Mouse (Mus musculus) heart, adult 2 months (tissue): Measurements from ENCODE around the gene Hyal3. TPM values are rescaled to one million over a fixed set of nuclear protein-coding genes. Genes with fewer than 3 reads are reported as not detected.

Source experiments
- DNase-seq, 2 experiments: peaks; one replicate each; pipeline ENCODE4 v3.0.0; 2021
- H3K27ac ChIP-seq: fragments of 200-600 bp; 2 replicates; pipeline ENCODE4 v1.8.1; 2022
- H3K27me3 ChIP-seq: fragments of 200-500 bp; 2 replicates; pipeline ENCODE4 v1.6.1; 2012; ENCODE audit warnings: mild to moderate bottlenecking, low read length, inconsistent platforms, mixed read lengths; ENCODE audit not compliant: control insufficient read depth, insufficient read depth
- H3K36me3 ChIP-seq: fragments of 200-500 bp; 2 replicates; pipeline ENCODE4 v1.6.1; 2012; ENCODE audit warnings: low read length, inconsistent platforms; ENCODE audit not compliant: control insufficient read depth, insufficient read depth
- H3K4me1 ChIP-seq: fragments of 200-500 bp; 2 replicates; pipeline ENCODE4 v1.6.1; 2011; ENCODE audit warnings: low read length; ENCODE audit not compliant: control insufficient read depth, insufficient read depth
- H3K4me3 ChIP-seq: fragments of 200-600 bp; 2 replicates; pipeline ENCODE4 v1.8.1; 2022
- H3K79me2 ChIP-seq: fragments of 200-500 bp; replicated peaks from 2 replicates; pipeline ENCODE4 v1.6.1; 2012; ENCODE audit warnings: mild to moderate bottlenecking, inconsistent platforms, low read length, moderate library complexity, mixed read lengths; ENCODE audit not compliant: control insufficient read depth, insufficient read depth
- H3K9ac ChIP-seq: fragments of 200-500 bp; 2 replicates; pipeline ENCODE4 v1.6.1; 2012; ENCODE audit warnings: low read depth, mild to moderate bottlenecking, control low read depth, inconsistent platforms, low read length, mixed read lengths
- CTCF ChIP-seq: fragments of 200-600 bp; IDR thresholded peaks from 2 replicates; pipeline ENCODE4 v1.8.1; 2022; ENCODE audit warnings: antibody characterized with exemption, mild to moderate bottlenecking, moderate library complexity
- EP300 ChIP-seq: fragments of 200-500 bp; IDR thresholded peaks from 2 replicates; pipeline ENCODE4 v1.6.1; 2011; ENCODE audit warnings: low read depth, low read length, control low read depth; ENCODE audit not compliant: insufficient read depth
- POLR2A ChIP-seq: fragments of 200-500 bp; IDR thresholded peaks from 2 replicates; pipeline ENCODE4 v1.6.1; 2011; ENCODE audit warnings: mild to moderate bottlenecking, low read depth, low read length, control low read depth; ENCODE audit not compliant: insufficient read depth
- WGBS: fragments of 180-500 bp; shearing (Covaris S2); methylation state at CpG from one replicate; pipeline ENCODE4 v1.1.7; 2018; 5-methylcytosine and 5-hydroxymethylcytosine counted together
- intact Hi-C: fragments of 180-260 bp; cut with DNase I; formaldehyde crosslinking; loops from one replicate; pipeline ENCODE4 v1.15.1; 2025
- polyA plus RNA-seq: library from polyadenylated mRNA; depleted of rRNA; stranded (reverse); fragments of >200 nt; gene quantifications from 2 replicates; pipeline ENCODE4 v1.2.3, GENCODE M21; 2012
- total RNA-seq, 2 experiments: library from RNA; stranded (reverse); gene quantifications; 2 replicates each; pipeline ENCODE4 v1.2.3; 2021

Gene Hyal3
- total and polyA plus RNA-seq, 3 experiments: 0.29 to 0.34 (median 0.31) TPM

DNA sequence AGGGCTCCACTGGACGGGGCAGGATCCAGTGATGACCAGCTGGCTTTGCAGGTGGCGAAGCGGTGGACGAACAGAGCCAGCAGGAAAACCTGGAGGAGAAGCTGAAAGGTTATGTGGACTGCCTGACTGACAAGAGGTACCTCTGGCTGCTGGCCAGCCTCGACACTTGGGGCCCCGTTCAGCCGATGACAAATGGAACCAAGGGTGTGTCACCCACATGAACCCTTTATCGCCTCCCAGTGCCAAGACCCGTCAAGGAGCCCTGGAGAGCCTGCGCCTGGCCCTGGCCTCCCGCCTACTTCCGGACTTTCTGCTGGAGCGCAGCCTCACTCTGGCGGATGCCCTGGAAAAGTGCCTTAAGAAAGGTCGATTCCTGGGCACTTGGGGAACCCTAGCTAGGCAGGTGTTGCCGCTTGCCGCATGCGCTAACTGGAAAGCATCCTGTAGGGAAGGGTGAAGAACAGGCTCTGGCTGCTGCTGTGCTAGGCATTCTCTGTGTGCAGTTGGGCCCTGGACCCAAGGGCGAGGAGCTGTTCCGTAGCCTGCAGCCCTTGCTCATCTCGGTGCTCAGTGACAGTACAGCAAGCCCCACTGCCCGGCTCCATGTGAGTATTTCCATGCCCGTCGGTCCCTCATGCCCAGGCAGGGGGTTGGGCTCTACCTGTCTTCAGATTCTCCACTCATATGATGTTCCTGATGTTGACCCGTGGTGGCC, 9.6 kb downstream of the Hyal3 start:
- Histone ChIP-seq H3K4me3 (no peak overlapping the region), H3K4me1 (peaks cover 2% of the 10 kb centered on the region; the same call in 1 of the 2 replicates), H3K9ac (no peak overlapping the region), H3K79me2 (no peaks in the 10 kb centered on the region), H3K36me3 (no peaks in the 10 kb centered on the region), H3K27ac (peak overlapping the region; percentile 48; the same call in 1 of the 2 replicates), H3K27me3 (no peaks in the 10 kb centered on the region)
- WGBS: 64% methylated on average over 25 of the region's 25 CpGs
- peak in 1 of 2 experiments; percentile 72 for DNase-seq
- intact Hi-C loops: no loop called here
- TF ChIP-seq POLR2A (no peak), EP300 (no peak), CTCF (no peak)

- Histone ChIP-seq H3K4me1 (peaks cover 2% of the 10 kb centered on the region; the same call in 1 of the 2 replicates), H3K79me2 (no peaks in the 10 kb centered on the region), H3K27ac (no peak overlapping the region; the same call in 1 of the 2 replicates), H3K9ac (no peak overlapping the region), H3K4me3 (no peak overlapping the region), H3K27me3 (no peaks in the 10 kb centered on the region), H3K36me3 (no peaks in the 10 kb centered on the region)
- TF ChIP-seq EP300: no peak
- TF ChIP-seq POLR2A: no peak
- no peak for TF ChIP-seq CTCF
- 78% methylated on average over 6 of the region's 6 CpGs for WGBS
- DNase-seq: no peak
- intact Hi-C loops: no loop called here
These were observed 10.1 kb downstream of the Hyal3 start for GRCm38 (mm10) chr9:107590773-107591060.

- 0 out of 2 replicates have a peak, but pooled peaks have one; percentile 7 for TF ChIP-seq POLR2A
- TF ChIP-seq CTCF: no peak
- WGBS: 61% methylated on average over 11 of the region's 11 CpGs
- intact Hi-C loops: no loop called here
- Histone ChIP-seq H3K4me1 (peaks cover 9% of the 10 kb centered on the region), H3K79me2 (no peaks in the 10 kb centered on the region), H3K4me3 (no peak overlapping the region), H3K36me3 (no peaks in the 10 kb centered on the region), H3K27me3 (no peaks in the 10 kb centered on the region), H3K9ac (no peak overlapping the region), H3K27ac (peak overlapping the region; percentile 74)
- peak; percentile 57 to 77 for DNase-seq
These were observed 12.7 kb downstream of the Hyal3 start for GRCm38 (mm10) chr9:107593101-107593976.

GRCm38 (mm10) chr9:107594281-107595062, 13.9 kb downstream of the Hyal3 start:
- intact Hi-C loops: no loop called here
- no peaks in the 10 kb centered on the region for H3K79me2 ChIP-seq
- peaks cover 9% of the 10 kb centered on the region for H3K4me1 ChIP-seq
- peak overlapping the region; percentile 74; the same call in 1 of the 2 replicates for H3K27ac ChIP-seq
- no peak for TF ChIP-seq POLR2A
- no peak for TF ChIP-seq EP300
- no peak for TF ChIP-seq CTCF
- no peak overlapping the region for H3K9ac ChIP-seq
- no peak overlapping the region for H3K4me3 ChIP-seq
- no peaks in the 10 kb centered on the region for H3K27me3 ChIP-seq
- DNase-seq: no peak
- 62% methylated on average over 8 of the region's 8 CpGs for WGBS
- no peaks in the 10 kb centered on the region for H3K36me3 ChIP-seq

GRCm38 (mm10) chr9:107596619-107597569, 16.3 kb downstream of the Hyal3 start:
- Histone ChIP-seq H3K9ac (peak overlapping the region; percentile 76), H3K27ac (peak overlapping the region; percentile 98), H3K27me3 (no peaks in the 10 kb centered on the region), H3K4me3 (peak overlapping the region; percentile 50), H3K4me1 (peaks cover 9% of the 10 kb centered on the region), H3K36me3 (no peaks in the 10 kb centered on the region), H3K79me2 (no peaks in the 10 kb centered on the region)
- DNase-seq: peak; percentile 82
- 45% methylated on average over 11 of the region's 11 CpGs for WGBS
- TF ChIP-seq CTCF (no peak), POLR2A (peak; percentile 72), EP300 (0 out of 2 replicates have a peak, but pooled peaks have one; percentile 34)
- intact Hi-C loops: no loop called here
